Mouse (Mus musculus): ENCODE data around the gene Mt2.

Gene Mt2

GRCm38 (mm10) chr8:94199202-94199869 is 26.9 kb downstream of the Mt2 start:
- in situ Hi-C loops (cut with MboI, MseI): no loop called here

- in situ Hi-C loops (cut with MboI, MseI): no loop called here
Measured at GRCm38 (mm10) chr8:94204043-94204442, 31.6 kb downstream of the Mt2 start.

GRCm38 (mm10) chr8:94205736-94206135 is 33.3 kb downstream of the Mt2 start:
- in situ Hi-C loops (cut with MboI, MseI): no loop called here

GRCm38 (mm10) chr8:94206256-94206655 is 33.8 kb downstream of the Mt2 start:
- in situ Hi-C loops (cut with MboI, MseI): no loop called here

GRCm38 (mm10) chr8:94207491-94207890 is 35.0 kb downstream of the Mt2 start:
- in situ Hi-C loops (cut with MboI, MseI): no loop called here

- in situ Hi-C loops (cut with MboI, MseI): no loop called here
Measured at GRCm38 (mm10) chr8:94209639-94210038, 37.2 kb downstream of the Mt2 start.

GRCm38 (mm10) chr8:94210225-94210624 is 37.8 kb downstream of the Mt2 start:
- in situ Hi-C loops (cut with MboI, MseI): no loop called here

GRCm38 (mm10) chr8:94213819-94214218 is 41.4 kb downstream of the Mt2 start:
- in situ Hi-C loops (cut with MboI, MseI): no loop called here

GRCm38 (mm10) chr8:94214252-94215173 is 42.0 kb downstream of the Mt2 start, which contains the start of gene Nup93:
Nup93 (plus strand) TSS chr8:94214564.
- in situ Hi-C loops (cut with MboI, MseI): no loop called here

Measured in T-helper 2 cell (primary cell).